Mouse (Mus musculus) E14TG2a.4 (cell line): ENCODE measurements around the gene Abcg2.

Source experiments
- CTCF ChIP-seq: conservative IDR thresholded peaks from 2 replicates; pipeline ENCODE4 v1.5.1; 2014; ENCODE audit warnings: low read length
- NANOG ChIP-seq: IDR thresholded peaks from 2 replicates; pipeline ENCODE4 v1.6.1; 2014; ENCODE audit warnings: borderline replicate concordance, low read length, mixed read lengths

- TF ChIP-seq CTCF = no peak
- no peak for TF ChIP-seq NANOG
Observed at GRCm38 (mm10) chr6:58735090-58735489, 150.8 kb downstream of the Abcg2 start.
